Mouse (Mus musculus) hindbrain, embryonic 12.5 days (tissue): ENCODE measurements at regions not wholly inside any gene's neighbourhood (a gene's known extent, or its start where the extent isn't known, plus 50 kb on each side); places are given as distances from the start of the nearest gene placed in this dataset.

ENCODE experiments used
- ATAC-seq: fragments of 200-750 bp; cut with Nextera tagmentation; 2 replicates; pipeline ENCODE4 v1.8.0; 2017; ENCODE audit warnings: moderate TSS enrichment; ENCODE audit not compliant: low FRiP score
- H3K27ac ChIP-seq: fragments of 300-500 bp; sonication (generic); 2 replicates; pipeline ENCODE4 v1.5.1; 2016; ENCODE audit warnings: mild to moderate bottlenecking
- H3K27me3 ChIP-seq: fragments of 300-500 bp; sonication (generic); 2 replicates; pipeline ENCODE4 v1.6.1; 2016; ENCODE audit warnings: mild to moderate bottlenecking
- H3K36me3 ChIP-seq: fragments of 300-500 bp; sonication (generic); 2 replicates; pipeline ENCODE4 v1.6.1; 2016; ENCODE audit warnings: mild to moderate bottlenecking
- H3K4me1 ChIP-seq: fragments of 300-500 bp; sonication (generic); 2 replicates; pipeline ENCODE4 v1.6.1; 2016
- H3K4me2 ChIP-seq: fragments of 300-500 bp; sonication (generic); replicated peaks from 2 replicates; pipeline ENCODE4 v1.6.1; 2016; ENCODE audit warnings: mild to moderate bottlenecking
- H3K4me3 ChIP-seq: fragments of 300-500 bp; sonication (generic); 2 replicates; pipeline ENCODE4 v1.5.1; 2016; ENCODE audit warnings: mild to moderate bottlenecking
- H3K9ac ChIP-seq: fragments of 300-500 bp; sonication (generic); 2 replicates; pipeline ENCODE4 v1.6.1; 2016; ENCODE audit warnings: mild to moderate bottlenecking, moderate library complexity
- H3K9me3 ChIP-seq: fragments of 300-500 bp; sonication (generic); replicated peaks from 2 replicates; pipeline ENCODE4 v1.6.1; 2016; ENCODE audit warnings: mild to moderate bottlenecking
- WGBS: fragments of 180-500 bp; shearing (Covaris S2); methylation state at CpG from one replicate; pipeline ENCODE4 v1.1.7; 2016; 5-methylcytosine and 5-hydroxymethylcytosine counted together

DNA sequence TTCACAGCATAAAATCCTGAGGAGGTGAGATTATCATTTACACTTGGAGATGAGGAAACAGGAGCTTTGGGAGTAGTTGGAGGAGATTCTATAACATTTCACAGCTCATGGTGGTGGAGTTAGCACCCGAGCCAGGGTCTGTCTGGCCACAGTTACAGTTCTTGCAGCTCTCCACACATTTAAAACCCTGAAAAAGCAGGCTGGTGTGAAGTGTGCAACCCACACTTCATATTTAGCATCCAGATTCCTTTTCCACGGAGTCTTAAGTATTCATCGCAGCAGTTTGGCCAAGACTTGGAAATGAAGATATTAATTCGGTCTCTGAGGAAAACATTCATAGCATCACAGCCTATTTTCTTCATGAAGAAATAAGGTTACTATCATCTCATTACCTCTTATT, 79.7 kb upstream of the 4933412E24Rik start:
- Histone ChIP-seq H3K4me3 (no peak overlapping the region), H3K27me3 (no peaks in the 10 kb centered on the region), H3K4me1 (no peaks in the 10 kb centered on the region), H3K36me3 (no peaks in the 10 kb centered on the region), H3K9me3 (no peaks in the 10 kb centered on the region), H3K9ac (no peak overlapping the region), H3K27ac (no peak overlapping the region), H3K4me2 (no peak overlapping the region)
- WGBS, result 90% methylated on average over 4 of the region's 4 CpGs
- no peak for ATAC-seq

DNA sequence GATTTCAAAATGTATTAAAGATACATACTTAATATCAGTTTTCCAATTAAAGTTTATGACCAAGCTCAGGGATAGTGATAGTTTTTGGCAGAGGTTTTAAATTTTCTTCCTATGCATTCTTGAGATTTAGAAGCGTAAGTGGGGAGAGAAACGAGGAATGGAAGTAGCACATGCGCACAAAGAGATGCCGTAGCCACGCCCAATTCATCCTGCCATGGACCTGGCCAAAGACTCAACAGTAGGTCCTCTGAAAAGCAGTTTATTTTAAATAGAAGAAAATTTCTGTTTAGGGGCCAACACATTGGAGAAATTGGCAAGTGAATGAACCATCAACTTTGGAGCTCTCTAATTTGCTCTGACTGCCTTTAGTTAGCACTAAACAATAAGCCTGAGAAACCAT, 73.5 kb upstream of the 4933412E24Rik start:
- ATAC-seq, result no peak
- 91% methylated on average over 5 of the region's 5 CpGs for WGBS

DNA sequence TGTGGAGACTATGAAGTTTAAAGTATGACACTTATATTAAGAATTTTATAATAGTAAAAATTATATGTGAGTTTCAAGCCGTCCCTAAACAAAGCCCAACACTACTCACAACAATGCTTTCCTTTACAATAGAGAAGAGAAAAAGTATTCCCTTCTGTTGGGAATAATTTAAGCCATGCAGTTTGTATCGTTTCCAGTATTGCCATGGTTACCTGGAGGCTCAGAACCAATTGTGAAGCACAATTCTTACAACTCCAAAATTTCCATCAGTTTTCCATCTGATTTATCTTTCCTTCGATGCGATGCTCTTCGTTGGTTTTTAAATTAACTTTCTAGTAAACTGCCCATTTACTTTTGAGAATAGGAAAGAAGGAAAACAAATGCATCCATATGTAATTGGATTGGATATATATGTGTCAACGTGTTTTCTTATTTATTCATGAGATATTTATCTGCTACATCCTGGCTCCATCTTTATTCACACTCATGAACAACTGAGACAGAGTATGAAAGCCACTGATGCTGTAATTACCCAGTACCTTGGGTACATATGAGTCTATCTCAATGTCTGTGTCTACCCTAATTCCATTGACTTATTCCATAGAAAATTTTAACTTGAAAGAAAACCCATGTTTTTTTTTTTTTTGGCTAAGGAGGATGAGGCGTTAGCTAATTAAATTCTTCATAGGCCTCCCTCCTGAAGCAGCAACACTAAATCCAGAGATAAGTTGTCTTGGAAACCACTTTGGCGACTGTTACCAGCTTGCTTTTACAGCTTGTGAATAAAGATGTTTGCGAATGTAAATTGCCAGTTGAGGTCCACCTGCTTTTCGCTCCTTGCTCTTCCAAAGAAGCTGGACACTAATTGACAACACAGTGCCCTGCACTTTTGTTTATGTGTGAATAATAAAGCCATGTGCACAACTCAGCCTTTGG, 72.8 kb upstream of the 4933412E24Rik start:
- ATAC-seq, result no peak
- no peak overlapping the region for H3K9ac ChIP-seq
- H3K27ac ChIP-seq, result no peak overlapping the region
- no peaks in the 10 kb centered on the region for H3K9me3 ChIP-seq
- H3K4me3 ChIP-seq, result no peak overlapping the region
- no peaks in the 10 kb centered on the region for H3K27me3 ChIP-seq
- WGBS, result 76% methylated on average over 10 of the region's 10 CpGs
- H3K36me3 ChIP-seq, result no peaks in the 10 kb centered on the region
- H3K4me2 ChIP-seq, result no peak overlapping the region
- H3K4me1 ChIP-seq, result no peaks in the 10 kb centered on the region

More for the DNA sequence above, 73.5 kb upstream of the 4933412E24Rik start:
- Histone ChIP-seq H3K9ac (no peak overlapping the region), H3K4me3 (no peak overlapping the region), H3K4me2 (no peak overlapping the region), H3K36me3 (no peaks in the 10 kb centered on the region), H3K27me3 (no peaks in the 10 kb centered on the region), H3K4me1 (no peaks in the 10 kb centered on the region), H3K27ac (no peak overlapping the region), H3K9me3 (no peaks in the 10 kb centered on the region)
